Mouse (Mus musculus) lung, adult 2 months (tissue): ENCODE data around the gene Cbx2. TPM values are rescaled to one million over a fixed set of nuclear protein-coding genes. Genes with fewer than 3 reads are reported as not detected.

Experiments
- DNase-seq: peaks from one replicate; pipeline ENCODE4 v3.0.0; 2022
- H3K4me1 ChIP-seq: fragments of 200-500 bp; 2 replicates; pipeline ENCODE4 v1.6.1; 2011; ENCODE audit warnings: low read length; ENCODE audit not compliant: control insufficient read depth, insufficient read depth
- H3K4me3 ChIP-seq: fragments of 200-500 bp; replicated peaks from 2 replicates; pipeline ENCODE3; 2011; ENCODE audit warnings: low read depth, mild to moderate bottlenecking, control low read depth, low read length; ENCODE audit errors: extremely low read depth
- CTCF ChIP-seq: fragments of 200-500 bp; IDR thresholded peaks from 2 replicates; pipeline ENCODE4 v1.5.1; 2011; ENCODE audit warnings: mild to moderate bottlenecking, low read length, control low read depth; ENCODE audit not compliant: insufficient read depth
- POLR2A ChIP-seq: fragments of 200-500 bp; IDR thresholded peaks from 2 replicates; pipeline ENCODE4 v1.6.1; 2011; ENCODE audit warnings: low read depth, mild to moderate bottlenecking, control low read depth, low read length, borderline replicate concordance; ENCODE audit errors: extremely low read depth
- whole genome bisulfite sequencing: fragments of 180-500 bp; shearing (Covaris S2); methylation state at CpG from one replicate; pipeline ENCODE4 v1.1.7; 2018; 5-methylcytosine and 5-hydroxymethylcytosine counted together
- polyA plus RNA-seq: library from polyadenylated mRNA; depleted of rRNA; stranded (reverse); fragments of >200 nt; gene quantifications from 2 replicates; pipeline ENCODE4 v1.2.3, GENCODE M21; 2012

Cbx2 gene
- polyA plus RNA-seq, 1 experiment: 4.4 TPM

- TF ChIP-seq CTCF (peak; percentile 62), POLR2A (no peak)
These were observed 35.6 kb downstream of the Cbx2 start for GRCm38 (mm10) chr11:119058041-119058995.

GRCm38 (mm10) chr11:119059256-119059655 is 36.5 kb downstream of the Cbx2 start:
- no peak for DNase-seq
- Histone ChIP-seq H3K4me1 (peaks cover 20% of the 10 kb centered on the region), H3K4me3 (no peak overlapping the region)
- TF ChIP-seq CTCF (no peak), POLR2A (no peak)
- 29% methylated on average over 3 of the region's 3 CpGs for WGBS

More at GRCm38 (mm10) chr11:119058041-119058995, 35.6 kb downstream of the Cbx2 start:
- peaks cover 20% of the 10 kb centered on the region for H3K4me1 ChIP-seq
- DNase-seq: peak; percentile 85
- WGBS: 3% methylated on average over 58 of the region's 58 CpGs
- H3K4me3 ChIP-seq: peak overlapping the region; percentile 34

- TF ChIP-seq CTCF (no peak), POLR2A (no peak)
- Histone ChIP-seq H3K4me3 (no peak overlapping the region), H3K4me1 (no peaks in the 10 kb centered on the region)
- no peak for DNase-seq
- WGBS: 83% methylated on average over 8 of the region's 8 CpGs
These were observed 44.1 kb downstream of the Cbx2 start for GRCm38 (mm10) chr11:119066841-119067240.

- TF ChIP-seq POLR2A (no peak), CTCF (no peak)
- no peak overlapping the region for H3K4me3 ChIP-seq
- H3K4me1 ChIP-seq: no peaks in the 10 kb centered on the region; the same call in 1 of the 2 replicates
- 65% methylated on average over 7 of the region's 7 CpGs for WGBS
- DNase-seq: no peak
These were observed 49.5 kb downstream of the Cbx2 start for GRCm38 (mm10) chr11:119072239-119072638.

- Histone ChIP-seq H3K4me3 (no peak overlapping the region), H3K4me1 (no peaks in the 10 kb centered on the region; the same call in 1 of the 2 replicates)
- no peak for DNase-seq
- TF ChIP-seq CTCF (no peak), POLR2A (no peak)
- 69% methylated on average over 6 of the region's 6 CpGs for WGBS
These were observed 50.2 kb downstream of the Cbx2 start for GRCm38 (mm10) chr11:119072986-119073385.

- no peak for DNase-seq
- TF ChIP-seq CTCF: no peak
- TF ChIP-seq POLR2A: no peak
- 82% methylated on average over 6 of the region's 6 CpGs for WGBS
- peaks cover 7% of the 10 kb centered on the region for H3K4me1 ChIP-seq
- no peak overlapping the region for H3K4me3 ChIP-seq
These were observed 51.2 kb downstream of the Cbx2 start for GRCm38 (mm10) chr11:119073876-119074433.

GRCm38 (mm10) chr11:119075805-119076204 is 53.0 kb downstream of the Cbx2 start:
- 75% methylated on average over 5 of the region's 5 CpGs for WGBS
- Histone ChIP-seq H3K4me1 (peaks cover 13% of the 10 kb centered on the region), H3K4me3 (no peak overlapping the region)
- TF ChIP-seq POLR2A: no peak
- no peak for DNase-seq

GRCm38 (mm10) chr11:119077755-119078154 is 55.0 kb downstream of the Cbx2 start:
- no peak for TF ChIP-seq CTCF
- WGBS: 82% methylated on average over 4 of the region's 4 CpGs
- H3K4me1 ChIP-seq: peaks cover 17% of the 10 kb centered on the region

GRCm38 (mm10) chr11:119078691-119079444 is 56.1 kb downstream of the Cbx2 start:
- TF ChIP-seq POLR2A (no peak), CTCF (no peak)
- H3K4me1 ChIP-seq: peaks cover 22% of the 10 kb centered on the region
- 13% methylated on average over 23 of the region's 27 CpGs for WGBS

More at GRCm38 (mm10) chr11:119077755-119078154, 55.0 kb downstream of the Cbx2 start:
- no peak for DNase-seq
- no peak overlapping the region for H3K4me3 ChIP-seq

GRCm38 (mm10) chr11:119079445-119079837 is 56.7 kb downstream of the Cbx2 start:
- WGBS: 57% methylated on average over 7 of the region's 7 CpGs
- Histone ChIP-seq H3K4me1 (peaks cover 28% of the 10 kb centered on the region), H3K4me3 (no peak overlapping the region)
- no peak for TF ChIP-seq POLR2A
- no peak for TF ChIP-seq CTCF
- no peak for DNase-seq

More at GRCm38 (mm10) chr11:119078691-119079444, 56.1 kb downstream of the Cbx2 start:
- no peak overlapping the region for H3K4me3 ChIP-seq
- peak; percentile 54 for DNase-seq
